Mouse (Mus musculus) hindbrain, embryonic 13.5 days (tissue): ENCODE measurements around the gene Lmx1a. TPM values are rescaled to one million over a fixed set of nuclear protein-coding genes. Genes with fewer than 3 reads are reported as not detected.

Experiments used
- ATAC-seq: fragments of 200-750 bp; cut with Nextera tagmentation; 2 replicates; pipeline ENCODE4 v1.8.0; 2017; ENCODE audit warnings: moderate TSS enrichment; ENCODE audit not compliant: low FRiP score
- H3K27ac ChIP-seq: fragments of 300-500 bp; sonication (generic); 2 replicates; pipeline ENCODE4 v1.5.1; 2015; ENCODE audit warnings: inconsistent platforms, mild to moderate bottlenecking, moderate library complexity
- H3K27me3 ChIP-seq: fragments of 300-500 bp; sonication (generic); 2 replicates; pipeline ENCODE4 v1.6.1; 2015; ENCODE audit warnings: mild to moderate bottlenecking, inconsistent platforms
- H3K36me3 ChIP-seq: fragments of 300-500 bp; sonication (generic); 2 replicates; pipeline ENCODE4 v1.6.1; 2015; ENCODE audit warnings: mild to moderate bottlenecking, inconsistent platforms
- H3K4me1 ChIP-seq: fragments of 300-500 bp; sonication (generic); replicated peaks from 2 replicates; pipeline ENCODE4 v1.6.1; 2015; ENCODE audit warnings: inconsistent platforms
- H3K4me2 ChIP-seq: fragments of 300-500 bp; sonication (generic); 2 replicates; pipeline ENCODE4 v1.6.1; 2015; ENCODE audit warnings: inconsistent platforms, mild to moderate bottlenecking, moderate library complexity
- H3K4me3 ChIP-seq: fragments of 300-500 bp; sonication (generic); 2 replicates; pipeline ENCODE4 v1.5.1; 2015; ENCODE audit warnings: mild to moderate bottlenecking, inconsistent platforms
- H3K9ac ChIP-seq: fragments of 300-500 bp; sonication (generic); 2 replicates; pipeline ENCODE4 v1.6.1; 2015; ENCODE audit warnings: mild to moderate bottlenecking, inconsistent platforms
- H3K9me3 ChIP-seq: fragments of 300-500 bp; sonication (generic); 2 replicates; pipeline ENCODE4 v1.6.1; 2016; ENCODE audit warnings: inconsistent platforms
- WGBS: fragments of 180-500 bp; shearing (Covaris S2); methylation state at CpG from one replicate; pipeline ENCODE4 v1.1.7; 2015; 5-methylcytosine and 5-hydroxymethylcytosine counted together
- polyA plus RNA-seq: library from polyadenylated mRNA; unstranded; fragments of >200 nt; fragmentation: Nextera tagmentation; extraction: Ambion mirVana; gene quantifications from 2 replicates; pipeline ENCODE4 v1.2.1, GENCODE M21; 2015

Lmx1a gene
- polyA plus RNA-seq, result 9.2 and 10.1 TPM in 2 replicates

DNA sequence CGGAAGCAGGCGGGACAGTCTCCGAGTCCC is at the start of gene Lmx1a:
Gene Lmx1a (plus strand): TSS at position 6 of the 30 bp plus-strand sequence.
- H3K4me1 ChIP-seq, result peaks cover 31% of the 10 kb centered on the region
- peaks cover 4% of the 10 kb centered on the region; the same call in 1 of the 2 replicates for H3K9me3 ChIP-seq
- no peaks in the 10 kb centered on the region for H3K36me3 ChIP-seq
- peak within 1 kb of the TSS; percentile 66 for H3K9ac ChIP-seq
- peak within 1 kb of the TSS; percentile 44 for H3K4me3 ChIP-seq
- 0% methylated on average over 3 of the region's 3 CpGs for WGBS
- H3K4me2 ChIP-seq, result peak within 1 kb of the TSS; percentile 67
- H3K27ac ChIP-seq, result 0 out of 2 replicates have a peak within 1 kb of the TSS, but pooled peaks have one; percentile 12
- peaks cover 84% of the 10 kb centered on the region for H3K27me3 ChIP-seq
- ATAC-seq, result no peak

DNA sequence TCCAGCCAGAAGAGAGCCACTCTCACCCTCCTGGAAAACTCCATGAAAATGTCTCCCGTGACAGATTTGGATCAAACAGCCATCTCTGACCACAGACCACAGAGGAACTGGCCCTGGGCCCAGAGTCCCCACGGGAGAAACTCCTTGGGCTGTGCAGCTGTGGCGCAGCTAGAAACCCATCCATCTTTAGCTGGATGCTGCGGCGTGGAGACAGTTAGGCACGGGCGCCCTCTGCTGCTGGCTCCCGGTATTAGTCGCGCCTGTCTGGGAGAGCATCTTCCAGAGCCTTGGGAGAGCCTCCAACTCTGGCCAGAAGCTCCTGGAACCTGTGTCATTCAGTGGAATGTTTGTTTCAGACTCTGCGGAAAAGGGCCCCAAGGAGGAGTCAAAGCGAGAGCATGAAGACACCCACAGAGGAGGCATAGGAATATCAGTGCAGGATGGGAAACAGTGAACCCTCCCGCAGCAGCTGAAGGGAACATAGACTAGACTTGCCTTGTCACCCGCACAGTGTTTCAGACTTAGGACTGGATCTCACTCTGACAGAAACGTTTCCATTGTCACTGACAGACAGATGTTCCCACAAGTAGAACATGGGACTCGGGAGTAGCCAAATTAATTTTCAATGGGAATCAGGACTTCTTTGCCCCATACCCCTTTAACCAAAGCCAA is 44.0 kb upstream of the Lmx1a start:
- peak; percentile 81 for ATAC-seq
- H3K4me2 ChIP-seq, result no peak overlapping the region
- H3K27me3 ChIP-seq, result peaks cover 30% of the 10 kb centered on the region; the same call in 1 of the 2 replicates
- H3K4me3 ChIP-seq, result no peak overlapping the region
- no peak overlapping the region for H3K9ac ChIP-seq
- WGBS, result 18% methylated on average over 16 of the region's 16 CpGs
- no peaks in the 10 kb centered on the region for H3K9me3 ChIP-seq
- no peak overlapping the region for H3K27ac ChIP-seq
- H3K4me1 ChIP-seq, result no peaks in the 10 kb centered on the region; the same call in 1 of the 2 replicates
- H3K36me3 ChIP-seq, result no peaks in the 10 kb centered on the region

DNA sequence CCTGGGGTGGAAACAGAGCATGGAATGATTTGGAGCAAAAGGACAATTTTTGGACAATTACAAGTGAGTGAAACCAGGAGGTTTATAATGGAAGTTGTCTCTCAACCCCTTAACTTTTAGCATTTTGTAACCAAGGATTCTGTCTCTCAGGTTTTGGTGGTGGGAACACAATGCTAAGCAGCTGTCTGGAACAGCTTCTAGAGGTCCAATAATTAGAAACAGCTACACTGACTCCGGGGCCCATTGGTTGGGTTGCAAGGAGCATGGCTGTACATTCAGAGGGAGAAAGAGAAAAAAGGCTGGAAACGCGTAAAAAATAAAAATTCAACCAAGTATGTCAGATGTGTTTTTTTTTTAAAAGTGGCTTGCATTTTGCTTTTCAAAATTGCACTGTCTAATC is 40.4 kb upstream of the Lmx1a start:
- H3K4me2 ChIP-seq, result no peak overlapping the region
- H3K27ac ChIP-seq, result no peak overlapping the region
- no peaks in the 10 kb centered on the region for H3K36me3 ChIP-seq
- 91% methylated on average over 3 of the region's 3 CpGs for WGBS
- H3K9ac ChIP-seq, result no peak overlapping the region
- no peaks in the 10 kb centered on the region for H3K9me3 ChIP-seq
- ATAC-seq, result no peak
- no peaks in the 10 kb centered on the region; the same call in 1 of the 2 replicates for H3K4me1 ChIP-seq
- no peak overlapping the region for H3K4me3 ChIP-seq
- 0 out of 2 replicates have a peak, but pooled peaks cover 12% of the 10 kb centered on the region for H3K27me3 ChIP-seq

DNA sequence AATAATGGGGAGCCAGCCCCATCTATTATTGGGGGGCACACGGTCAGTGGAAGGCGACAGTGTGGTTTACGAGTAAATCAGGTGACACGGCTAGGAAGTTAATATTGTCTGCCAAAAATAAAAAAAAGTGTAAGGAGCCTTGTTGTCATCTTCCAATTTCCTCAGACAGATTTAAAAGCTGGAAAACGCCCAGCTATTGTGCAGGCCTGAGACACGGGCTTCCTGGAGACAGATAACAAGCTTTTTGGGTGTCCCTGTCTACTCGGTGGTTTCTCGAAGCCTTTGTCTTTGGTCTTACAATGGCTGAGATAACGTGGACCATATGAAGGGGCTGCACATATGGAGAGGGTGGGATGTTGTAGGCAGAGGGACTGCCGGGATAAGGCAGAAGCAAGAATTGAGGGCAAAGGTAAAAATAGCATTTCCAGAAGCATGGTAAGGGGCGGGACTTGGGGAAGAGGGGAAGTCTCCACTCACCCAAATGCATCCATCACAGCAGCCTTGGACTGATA is 39.9 kb upstream of the Lmx1a start:
- ATAC-seq, result no peak
- Histone ChIP-seq H3K9ac (no peak overlapping the region), H3K4me3 (no peak overlapping the region), H3K36me3 (no peaks in the 10 kb centered on the region), H3K27me3 (0 out of 2 replicates have a peak, but pooled peaks cover 9% of the 10 kb centered on the region), H3K4me2 (no peak overlapping the region), H3K27ac (no peak overlapping the region), H3K4me1 (no peaks in the 10 kb centered on the region; the same call in 1 of the 2 replicates), H3K9me3 (no peaks in the 10 kb centered on the region)
- 82% methylated on average over 11 of the region's 11 CpGs for WGBS

DNA sequence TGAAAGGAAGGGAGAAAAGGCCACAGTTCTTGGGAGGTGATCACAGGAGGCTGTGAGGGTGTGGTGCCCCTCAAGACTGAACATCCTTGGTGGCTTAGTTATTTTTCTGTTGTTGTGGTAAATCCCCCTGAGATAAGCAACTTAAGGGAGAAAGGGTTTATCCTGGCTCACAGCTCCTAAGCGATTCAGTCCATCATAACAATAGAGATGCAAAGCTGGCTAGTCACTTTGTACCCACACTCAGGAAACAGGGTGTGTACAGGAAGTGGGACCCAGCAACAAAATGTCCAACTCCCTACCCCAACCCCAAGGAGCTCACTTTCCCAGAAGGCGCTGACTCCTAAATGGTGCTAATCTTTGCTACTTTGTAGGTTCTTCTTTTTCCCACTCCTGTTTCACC is 36.7 kb upstream of the Lmx1a start:
- no peaks in the 10 kb centered on the region for H3K9me3 ChIP-seq
- 0 out of 2 replicates have a peak, but pooled peaks cover 13% of the 10 kb centered on the region for H3K27me3 ChIP-seq
- no peak overlapping the region for H3K27ac ChIP-seq
- ATAC-seq, result no peak
- no peaks in the 10 kb centered on the region for H3K36me3 ChIP-seq
- H3K4me1 ChIP-seq, result no peaks in the 10 kb centered on the region
- no peak overlapping the region for H3K4me3 ChIP-seq
- H3K4me2 ChIP-seq, result no peak overlapping the region
- WGBS, result 83% methylated on average over 2 of the region's 2 CpGs
- no peak overlapping the region for H3K9ac ChIP-seq

DNA sequence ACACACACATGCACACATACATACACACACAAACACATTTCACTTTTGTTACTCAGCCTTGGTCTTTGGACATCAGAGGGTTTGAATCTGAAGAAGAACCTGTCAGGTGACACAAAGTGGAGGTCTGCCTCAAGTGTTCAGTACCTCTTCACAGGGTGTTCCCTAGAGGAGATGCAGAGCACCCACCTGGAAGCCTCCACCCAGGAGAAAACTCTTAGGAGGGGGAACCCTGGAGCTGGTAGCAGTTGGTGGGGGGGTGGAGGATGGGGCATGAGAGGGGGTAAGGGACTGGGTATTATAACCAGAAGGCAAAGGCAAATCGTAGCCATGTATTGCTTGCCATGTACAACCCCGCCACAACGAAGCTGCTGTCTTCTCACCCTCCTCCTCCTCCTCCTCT is 30.0 kb upstream of the Lmx1a start:
- H3K36me3 ChIP-seq, result no peaks in the 10 kb centered on the region
- no peak overlapping the region for H3K9ac ChIP-seq
- H3K4me3 ChIP-seq, result no peak overlapping the region
- H3K9me3 ChIP-seq, result no peaks in the 10 kb centered on the region
- 91% methylated on average over 3 of the region's 3 CpGs for WGBS
- peaks cover 68% of the 10 kb centered on the region for H3K27me3 ChIP-seq
- ATAC-seq, result no peak
- H3K27ac ChIP-seq, result no peak overlapping the region
- no peak overlapping the region for H3K4me2 ChIP-seq
- H3K4me1 ChIP-seq, result peaks cover 18% of the 10 kb centered on the region

DNA sequence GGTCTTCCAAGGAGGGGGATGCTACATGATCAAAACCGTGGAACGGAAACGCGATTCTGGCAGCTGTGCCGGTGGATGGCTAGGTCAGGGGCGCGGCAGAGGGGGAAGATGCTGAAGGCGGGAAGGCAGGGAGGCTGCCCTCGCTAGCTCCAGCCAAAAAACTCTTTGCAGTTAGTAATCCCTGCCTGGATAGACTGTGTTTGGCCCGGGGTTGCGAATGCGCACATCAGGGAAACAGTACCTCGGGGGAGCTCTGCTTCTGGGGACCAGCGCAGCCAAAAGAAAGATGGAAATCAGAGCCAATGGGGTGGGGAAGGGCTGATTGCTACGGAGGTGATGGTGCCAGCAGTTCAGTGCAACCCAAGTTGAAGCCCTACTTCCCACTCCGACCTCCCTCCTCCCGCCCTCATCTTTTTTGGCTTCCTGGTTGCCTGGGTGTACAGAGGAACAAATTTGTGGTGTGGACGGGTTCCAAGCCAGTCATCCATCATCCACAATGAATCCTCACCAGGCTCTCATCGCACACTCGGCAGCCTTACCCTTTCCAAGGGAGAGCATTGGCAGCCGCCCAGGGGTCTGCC is 28.4 kb upstream of the Lmx1a start:
- peak overlapping the region; percentile 39; the same call in 1 of the 2 replicates for H3K9ac ChIP-seq
- H3K36me3 ChIP-seq, result no peaks in the 10 kb centered on the region
- WGBS, result 0% methylated on average over 21 of the region's 21 CpGs
- peak overlapping the region; percentile 59 for H3K4me2 ChIP-seq
- H3K9me3 ChIP-seq, result no peaks in the 10 kb centered on the region
- ATAC-seq, result peak; percentile 93
- H3K4me1 ChIP-seq, result peaks cover 18% of the 10 kb centered on the region
- no peak overlapping the region for H3K27ac ChIP-seq
- H3K27me3 ChIP-seq, result peaks cover 71% of the 10 kb centered on the region
- H3K4me3 ChIP-seq, result peak overlapping the region; percentile 35

DNA sequence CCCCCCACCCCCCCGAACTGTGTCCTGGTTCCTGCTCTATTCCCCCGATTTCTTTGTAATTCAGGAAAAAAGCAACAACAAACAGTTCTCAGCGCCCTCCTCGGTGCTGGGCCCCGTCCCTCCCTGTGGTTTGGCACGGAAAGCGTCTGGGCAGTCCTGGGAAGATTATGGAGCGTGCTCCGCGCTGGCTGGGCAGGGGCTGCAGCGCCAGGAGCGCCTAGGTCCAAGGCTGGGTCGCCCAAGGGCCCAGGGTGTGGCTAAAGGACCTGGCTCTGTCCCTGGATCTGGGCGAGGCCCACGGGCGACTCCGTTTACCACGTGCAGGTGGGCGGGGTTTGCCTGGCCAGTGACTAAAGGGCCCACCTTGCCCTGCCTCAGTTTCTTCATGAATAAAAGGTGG is 27.9 kb upstream of the Lmx1a start:
- H3K27me3 ChIP-seq, result peaks cover 71% of the 10 kb centered on the region
- 0 out of 2 replicates have a peak overlapping the region, but pooled peaks have one; percentile 40 for H3K27ac ChIP-seq
- H3K9ac ChIP-seq, result peak overlapping the region; percentile 39
- H3K4me1 ChIP-seq, result peaks cover 18% of the 10 kb centered on the region
- H3K4me2 ChIP-seq, result peak overlapping the region; percentile 59
- peak overlapping the region; percentile 35 for H3K4me3 ChIP-seq
- no peaks in the 10 kb centered on the region for H3K9me3 ChIP-seq
- ATAC-seq, result peak; percentile 84
- 3% methylated on average over 19 of the region's 19 CpGs for WGBS
- no peaks in the 10 kb centered on the region for H3K36me3 ChIP-seq

DNA sequence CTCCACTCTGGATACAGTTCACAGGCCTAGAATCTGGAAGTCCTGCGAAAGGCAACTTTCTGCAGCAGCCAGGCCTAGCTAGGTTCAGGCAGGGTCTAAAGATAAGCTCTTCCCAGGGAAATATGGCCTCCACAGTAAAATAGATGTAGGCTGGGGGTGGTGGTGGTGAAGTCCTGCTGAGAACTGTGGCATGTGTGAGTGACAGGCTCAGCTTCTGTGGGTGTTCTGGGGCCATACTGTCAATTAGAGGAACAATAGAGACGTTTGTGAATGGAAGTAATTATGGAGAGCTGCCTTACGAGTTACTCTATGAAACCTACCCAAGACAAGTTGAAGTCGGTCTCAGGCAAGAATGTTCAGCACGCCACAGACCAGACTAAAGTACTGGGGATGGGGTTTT is 25.9 kb upstream of the Lmx1a start:
- H3K4me3 ChIP-seq, result no peak overlapping the region
- H3K27me3 ChIP-seq, result peaks cover 66% of the 10 kb centered on the region
- no peak overlapping the region for H3K27ac ChIP-seq
- peaks cover 18% of the 10 kb centered on the region for H3K4me1 ChIP-seq
- WGBS, result 38% methylated on average over 5 of the region's 5 CpGs
- no peak overlapping the region for H3K4me2 ChIP-seq
- no peak for ATAC-seq
- H3K9ac ChIP-seq, result no peak overlapping the region
- H3K9me3 ChIP-seq, result no peaks in the 10 kb centered on the region
- H3K36me3 ChIP-seq, result no peaks in the 10 kb centered on the region

DNA sequence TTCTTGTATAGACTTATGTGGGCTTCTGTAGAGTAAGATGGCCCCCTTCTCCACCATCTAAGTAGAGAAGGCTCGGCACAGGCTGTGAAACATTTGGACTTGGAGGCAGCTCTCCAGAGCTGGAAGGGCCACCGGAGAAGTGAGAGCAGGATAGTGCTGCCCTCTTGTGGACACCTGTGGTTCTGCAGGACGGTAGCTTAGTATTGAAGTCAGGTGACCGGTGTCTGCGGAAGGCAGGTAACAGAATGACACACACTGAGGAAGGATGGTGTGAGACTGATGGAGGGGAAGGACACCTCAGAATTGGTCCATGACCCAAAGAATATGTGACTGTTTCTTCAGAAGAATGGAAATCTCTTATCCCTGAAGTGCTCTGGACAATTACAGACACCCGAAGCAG is 19.2 kb upstream of the Lmx1a start:
- H3K27me3 ChIP-seq, result peaks cover 61% of the 10 kb centered on the region

DNA sequence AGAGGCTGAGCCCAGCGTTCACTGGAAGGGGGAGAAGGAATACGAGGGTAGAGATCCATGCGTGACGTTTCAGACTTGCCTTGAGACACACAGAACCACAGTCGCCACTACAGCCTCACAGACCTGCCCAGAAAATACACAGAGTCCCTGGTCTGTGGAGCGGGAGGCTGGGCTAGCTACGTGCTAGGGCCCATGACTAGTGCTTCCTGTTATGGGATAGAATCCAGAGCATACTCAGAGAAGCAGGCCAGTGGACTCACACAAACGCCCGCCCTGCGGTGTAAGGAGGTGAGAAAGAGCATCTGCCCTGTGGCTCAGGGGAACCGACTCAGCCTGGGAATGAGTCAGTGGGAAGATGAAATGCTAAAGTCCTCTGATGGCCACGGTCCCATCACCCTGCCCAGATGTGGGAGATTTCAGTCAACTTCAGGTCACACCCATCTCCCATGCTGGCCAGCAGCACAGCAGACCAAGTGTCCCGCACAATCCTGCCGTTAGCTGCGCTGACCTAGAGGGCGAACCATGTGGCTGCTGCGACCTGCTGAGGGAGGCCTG is 16.5 kb upstream of the Lmx1a start:
- ATAC-seq, result 0 out of 2 replicates have a peak, but pooled peaks have one; percentile 28
- H3K27ac ChIP-seq, result no peak overlapping the region
- no peaks in the 10 kb centered on the region for H3K9me3 ChIP-seq
- no peak overlapping the region for H3K4me3 ChIP-seq
- H3K4me2 ChIP-seq, result no peak overlapping the region
- H3K4me1 ChIP-seq, result peaks cover 4% of the 10 kb centered on the region; the same call in 1 of the 2 replicates
- no peaks in the 10 kb centered on the region for H3K36me3 ChIP-seq
- no peak overlapping the region for H3K9ac ChIP-seq
- WGBS, result 27% methylated on average over 17 of the region's 17 CpGs
- peaks cover 61% of the 10 kb centered on the region for H3K27me3 ChIP-seq

More for the DNA sequence above, 19.2 kb upstream of the Lmx1a start:
- Histone ChIP-seq H3K4me3 (no peak overlapping the region), H3K9me3 (no peaks in the 10 kb centered on the region), H3K27ac (no peak overlapping the region), H3K9ac (no peak overlapping the region), H3K36me3 (no peaks in the 10 kb centered on the region), H3K4me2 (no peak overlapping the region), H3K4me1 (peaks cover 4% of the 10 kb centered on the region; the same call in 1 of the 2 replicates)
- 36% methylated on average over 6 of the region's 6 CpGs for WGBS
- ATAC-seq, result no peak

DNA sequence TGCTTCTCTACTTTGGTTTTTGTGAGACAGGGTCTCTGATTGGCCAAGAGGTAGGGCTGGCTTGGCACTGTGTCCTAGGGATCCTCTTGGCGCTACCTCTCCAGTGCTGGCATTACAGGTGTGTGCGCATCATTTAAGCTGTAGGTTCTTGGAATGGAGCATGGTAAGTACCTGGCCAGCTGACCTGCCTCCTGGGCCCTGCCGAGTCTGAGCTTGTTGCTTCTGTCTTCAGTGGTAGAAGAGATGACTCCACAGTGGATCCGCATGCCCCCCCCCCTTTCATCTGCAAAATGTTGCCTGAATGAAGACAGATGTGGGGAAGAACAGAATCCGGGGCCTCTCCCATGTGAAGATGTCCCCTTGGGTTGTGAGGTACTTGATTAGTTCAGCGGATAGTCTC is 10.0 kb upstream of the Lmx1a start:
- no peak overlapping the region for H3K9ac ChIP-seq
- 96% methylated on average over 6 of the region's 6 CpGs for WGBS
- no peak overlapping the region for H3K4me2 ChIP-seq
- peaks cover 9% of the 10 kb centered on the region for H3K9me3 ChIP-seq
- H3K4me1 ChIP-seq, result no peaks in the 10 kb centered on the region
- peaks cover 16% of the 10 kb centered on the region for H3K27me3 ChIP-seq
- H3K4me3 ChIP-seq, result no peak overlapping the region
- no peaks in the 10 kb centered on the region for H3K36me3 ChIP-seq
- H3K27ac ChIP-seq, result no peak overlapping the region
- no peak for ATAC-seq
